Mouse (Mus musculus) telencephalon, adult 2 months (tissue): Measurements from ENCODE around the gene Tor3a.
A peak's percentile ranks its signal among the peaks of the same experiment; 100 is the strongest.
"Not testable (repeated sequence)": the region's sequence is repeated elsewhere in the genome, so short reads cannot be mapped to it uniquely, and the experiment has no call there.

ENCODE experiments used
- DNase-seq: peaks from one replicate; pipeline ENCODE4 v3.0.0-alpha.2; 2011; ENCODE audit warnings: low read depth, low spot score

The Tor3a gene

DNA sequence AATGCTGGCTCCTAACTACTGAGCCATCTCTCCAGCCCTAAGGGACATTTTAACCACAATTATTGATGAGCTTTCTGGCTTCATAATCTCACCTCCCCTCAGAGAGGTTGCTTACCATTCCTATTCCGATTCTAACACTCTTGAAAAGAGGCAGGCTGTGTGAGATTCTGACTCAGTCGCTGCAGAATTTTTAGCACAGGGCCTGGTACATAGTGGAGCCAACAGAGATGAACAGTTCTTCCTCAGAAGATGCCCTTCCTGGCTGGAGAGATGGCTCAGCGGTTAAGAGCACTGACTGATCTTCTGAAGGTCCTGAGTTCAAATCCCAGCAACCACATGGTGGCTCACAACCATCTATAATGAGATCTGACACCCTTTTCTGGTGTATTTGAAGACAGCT is 2.2 kb downstream of the Tor3a start:
- peak; percentile 34 for DNase-seq

DNA sequence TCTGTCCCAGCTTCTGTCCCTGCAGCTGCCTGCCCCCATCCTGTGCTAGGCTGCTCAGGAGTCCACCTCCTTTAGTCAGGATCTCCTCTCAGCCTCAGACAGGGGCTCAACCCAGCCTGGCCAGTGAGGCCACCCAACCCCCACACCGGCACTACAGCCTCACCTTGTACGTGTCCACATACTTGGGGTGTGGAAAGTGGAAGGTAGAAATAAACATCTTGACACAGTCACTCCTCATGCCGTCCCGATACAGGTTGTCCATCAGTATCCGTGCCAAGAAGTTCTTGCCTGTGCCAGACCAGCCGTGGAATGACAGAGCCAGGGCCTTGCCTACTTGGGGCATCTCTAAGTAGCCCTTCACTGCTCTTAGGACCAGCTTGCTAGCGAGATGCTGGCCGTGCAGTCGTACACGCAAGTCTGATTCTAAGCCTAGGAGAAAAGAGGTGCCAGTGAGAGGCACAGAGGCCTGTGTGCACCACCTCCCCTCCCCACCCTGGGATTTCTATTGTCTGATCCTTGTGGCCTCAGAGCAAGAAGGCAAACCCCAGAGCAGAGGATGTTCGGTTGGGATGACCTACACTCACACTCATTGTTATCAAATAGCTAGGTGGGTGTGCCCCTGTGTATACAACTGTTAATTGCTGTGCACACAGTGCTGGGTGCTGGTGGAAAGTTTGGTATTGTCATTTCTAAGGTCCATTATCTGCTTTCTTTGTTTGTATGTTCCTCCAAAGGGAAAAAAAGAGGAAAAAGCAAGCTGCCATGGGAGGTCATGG is 4.8 kb downstream of the Tor3a start:
- DNase-seq = no peak

DNA sequence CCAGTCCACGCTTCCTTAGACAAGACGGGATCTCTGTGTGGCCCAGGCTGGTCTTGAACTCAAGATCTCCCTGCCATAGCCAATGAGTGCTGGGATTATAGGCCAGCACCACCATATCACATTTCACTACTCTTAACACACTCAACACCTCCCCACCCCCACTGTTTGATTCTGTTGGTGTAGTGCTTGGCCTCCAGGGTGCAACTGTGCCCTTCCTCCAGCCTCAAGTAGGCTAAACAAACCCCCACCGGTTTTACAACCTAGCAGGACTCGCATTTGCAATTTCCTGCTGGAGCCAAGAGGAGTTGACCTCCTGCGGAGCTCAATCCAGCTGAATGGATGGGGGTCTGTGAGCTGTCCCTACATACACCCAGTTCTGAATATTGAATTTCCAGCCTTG is 5.6 kb downstream of the Tor3a start:
- DNase-seq = no peak

DNA sequence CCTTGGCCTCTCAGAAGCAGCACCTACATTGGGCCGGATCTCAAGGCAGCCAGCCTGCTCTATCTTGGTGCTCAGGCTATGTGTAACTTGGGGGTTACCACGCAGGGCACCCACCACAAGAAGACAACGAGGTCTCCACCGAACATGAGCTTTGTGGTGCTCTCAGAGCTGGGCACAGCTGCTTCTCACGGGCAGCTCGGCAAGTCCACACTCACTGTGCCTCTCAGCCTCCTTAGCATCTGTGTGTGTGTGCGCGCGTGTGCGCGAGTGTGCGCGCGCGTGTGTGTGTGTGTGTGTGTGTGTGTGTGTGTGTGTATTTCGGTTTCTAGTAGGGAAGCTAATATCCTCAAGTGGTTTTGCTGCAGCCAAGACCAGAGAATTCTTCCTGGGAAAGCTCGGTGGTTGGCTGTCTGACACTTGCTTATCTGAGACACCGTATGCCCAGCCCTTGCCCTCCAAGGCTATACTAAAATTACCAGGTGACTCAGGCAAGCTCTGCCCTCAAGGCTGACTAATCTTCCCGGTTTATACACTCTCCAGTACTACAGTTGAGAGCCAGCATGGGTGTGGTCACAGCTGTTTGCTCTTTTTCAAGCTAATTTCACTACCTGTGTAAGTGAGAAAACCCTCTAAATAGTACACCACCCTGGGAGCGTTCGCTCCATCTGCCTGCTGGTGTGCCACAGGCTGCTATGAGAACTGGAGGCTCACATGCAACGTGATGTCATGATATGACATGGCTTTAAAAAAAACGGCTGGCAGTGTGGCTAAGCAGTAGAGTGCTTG is 6.8 kb downstream of the Tor3a start:
- DNase-seq = peak; percentile 55

DNA sequence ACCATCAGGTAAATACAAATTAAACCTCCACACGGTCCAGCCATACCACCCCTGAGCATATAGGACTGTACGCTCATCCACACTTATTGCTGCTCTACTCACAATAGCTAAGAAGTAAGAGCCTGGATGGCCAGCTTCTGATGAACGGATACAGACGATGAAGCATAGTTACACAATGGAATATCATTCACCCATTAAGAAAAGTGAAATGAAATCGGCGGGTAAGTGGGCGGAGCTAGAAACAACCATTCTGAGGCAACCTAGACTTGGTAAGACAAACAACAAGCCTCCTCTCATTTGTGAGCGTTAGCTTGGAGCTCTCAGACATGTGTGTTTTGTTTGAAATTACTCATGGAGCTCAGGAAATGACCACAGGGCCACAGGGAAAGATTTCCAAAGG is 8.4 kb downstream of the Tor3a start:
- no peak for DNase-seq

DNA sequence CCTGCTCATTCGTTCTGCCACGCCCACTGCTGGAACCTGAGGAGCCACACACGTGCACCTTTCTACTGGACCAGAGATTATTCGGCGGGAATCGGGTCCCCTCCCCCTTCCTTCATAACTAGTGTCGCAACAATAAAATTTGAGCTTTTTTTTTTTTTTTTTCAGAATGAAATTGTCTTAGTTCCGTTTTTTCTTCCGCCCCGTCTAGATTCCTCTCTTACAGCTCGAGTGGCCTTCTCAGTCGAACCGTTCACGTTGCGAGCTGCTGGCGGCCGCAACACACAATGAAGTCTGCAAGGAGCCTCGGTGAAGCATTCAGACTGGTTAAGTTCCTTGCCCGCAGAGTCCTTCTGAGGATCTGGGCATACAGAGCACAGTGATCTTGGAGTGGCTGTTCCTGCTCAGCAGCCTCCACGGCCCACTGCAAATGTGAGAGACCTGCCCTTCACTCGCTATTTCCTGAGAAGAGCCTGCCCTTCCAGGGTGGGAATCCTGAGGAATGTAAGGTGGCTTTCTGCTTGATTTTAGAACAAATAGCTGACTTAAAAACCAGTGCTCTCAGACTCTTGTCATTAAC is 13.4 kb downstream of the Tor3a start:
- DNase-seq = not testable (repeated sequence)

DNA sequence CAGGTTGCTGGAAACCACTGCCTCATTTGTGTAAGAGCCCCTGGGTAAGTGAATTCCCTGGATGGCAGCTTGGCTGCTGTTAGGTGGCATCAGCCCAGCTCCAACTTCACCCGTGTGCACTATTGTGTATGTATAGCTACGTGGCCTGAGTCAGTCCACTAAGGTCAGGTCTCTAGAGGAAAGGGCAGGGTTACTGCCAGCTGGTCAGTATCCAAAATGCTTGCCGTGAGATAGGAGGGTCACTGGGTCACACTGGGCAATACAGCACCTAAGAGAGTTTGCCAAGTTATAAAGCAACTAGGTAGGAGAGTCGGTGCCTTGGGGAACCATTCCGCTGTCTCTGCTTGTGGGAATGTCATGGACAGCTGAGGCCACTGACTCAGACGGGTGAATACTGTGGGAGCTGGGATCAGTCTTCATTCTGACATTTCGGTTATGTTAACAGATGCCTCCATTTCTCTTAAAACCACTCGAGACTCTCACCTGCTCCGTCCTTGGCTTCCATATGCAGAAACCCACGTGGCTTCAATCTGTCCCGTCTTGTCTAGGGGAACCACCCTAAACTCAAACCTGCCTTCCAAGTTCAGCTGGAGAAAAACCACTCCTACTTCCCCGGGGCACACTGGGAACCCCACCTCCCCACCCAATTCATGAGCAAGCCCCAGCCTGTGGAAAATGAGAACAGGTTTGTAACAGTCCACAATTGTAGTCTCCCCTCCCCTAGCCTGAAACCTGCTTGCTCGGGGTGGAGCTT is 14.1 kb downstream of the Tor3a start:
- no peak for DNase-seq

DNA sequence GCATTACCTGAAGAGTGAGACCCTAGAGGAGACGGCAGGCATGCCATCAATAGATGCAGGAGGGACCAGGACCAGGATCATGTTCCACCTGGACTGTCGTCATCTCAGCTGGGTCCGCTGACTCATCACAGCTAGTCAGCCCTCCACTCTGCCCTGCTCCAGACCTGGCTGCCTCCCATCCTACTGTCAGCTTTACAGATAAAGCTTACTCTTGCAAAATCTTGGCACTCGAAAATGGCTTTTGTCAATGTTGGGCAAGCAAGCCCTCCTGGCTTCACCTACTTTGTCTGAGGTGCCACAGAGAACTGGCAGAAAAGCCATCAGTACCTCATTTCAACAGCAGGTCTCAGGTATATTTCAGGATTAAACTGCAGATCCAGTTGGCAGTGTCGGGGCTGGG is 15.5 kb downstream of the Tor3a start:
- no peak for DNase-seq

DNA sequence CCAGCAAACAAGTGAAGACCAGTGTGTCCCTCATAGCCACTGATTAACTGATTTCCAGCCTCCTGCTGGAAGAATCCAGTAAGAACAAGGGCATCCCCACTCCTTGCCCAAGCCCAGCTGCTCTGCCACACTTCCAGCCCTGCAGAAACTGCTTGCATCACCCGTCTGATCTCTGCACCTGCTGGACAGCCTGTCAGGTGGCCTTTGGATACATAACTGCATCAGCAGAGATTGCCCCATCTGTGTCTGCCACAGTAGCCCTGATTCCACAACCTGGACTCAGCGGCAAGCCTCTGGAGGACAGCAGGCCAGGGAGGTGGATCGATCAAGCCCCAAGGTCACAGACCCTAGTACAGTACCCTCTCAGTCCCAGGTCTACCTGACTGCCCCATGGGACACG is 16.6 kb downstream of the Tor3a start:
- DNase-seq = no peak

DNA sequence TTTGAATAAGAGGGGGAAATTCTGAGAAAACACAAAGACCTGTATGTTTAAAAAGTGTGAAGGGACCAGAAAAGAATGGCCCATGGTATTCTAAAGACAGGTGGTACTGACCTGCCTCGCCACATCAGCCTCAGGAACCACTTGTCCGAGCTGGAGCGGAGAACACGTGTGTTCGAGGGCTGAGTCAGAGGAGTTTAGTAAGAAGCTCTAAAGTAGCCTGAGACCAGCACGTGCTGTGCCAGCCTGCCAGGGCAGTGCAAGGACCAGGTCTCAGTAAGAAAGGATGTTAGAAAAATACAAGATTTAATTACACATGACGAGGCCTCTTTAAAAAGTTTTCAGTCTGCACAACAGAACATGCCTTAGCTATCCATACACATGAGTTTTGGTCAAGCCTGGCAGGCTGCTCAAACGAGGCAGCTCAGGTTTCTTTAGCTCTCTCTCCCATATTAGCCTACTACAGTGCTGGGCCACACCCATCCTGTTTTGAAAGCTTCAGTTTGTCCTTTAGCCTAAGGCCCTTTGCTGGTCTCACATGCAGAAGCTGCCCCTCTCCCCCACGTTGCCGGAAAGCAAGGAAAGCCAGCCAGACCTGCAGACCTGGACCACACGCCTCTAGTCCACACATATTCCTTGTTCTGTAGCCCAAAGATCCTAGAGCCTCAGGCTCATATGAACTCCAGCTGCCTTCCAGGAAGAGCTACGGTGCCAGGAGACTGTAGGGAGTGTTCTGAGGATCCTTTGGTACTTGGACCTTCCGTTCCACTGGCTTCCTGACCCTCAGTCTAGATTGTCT is 19.2 kb downstream of the Tor3a start:
- no peak for DNase-seq

DNA sequence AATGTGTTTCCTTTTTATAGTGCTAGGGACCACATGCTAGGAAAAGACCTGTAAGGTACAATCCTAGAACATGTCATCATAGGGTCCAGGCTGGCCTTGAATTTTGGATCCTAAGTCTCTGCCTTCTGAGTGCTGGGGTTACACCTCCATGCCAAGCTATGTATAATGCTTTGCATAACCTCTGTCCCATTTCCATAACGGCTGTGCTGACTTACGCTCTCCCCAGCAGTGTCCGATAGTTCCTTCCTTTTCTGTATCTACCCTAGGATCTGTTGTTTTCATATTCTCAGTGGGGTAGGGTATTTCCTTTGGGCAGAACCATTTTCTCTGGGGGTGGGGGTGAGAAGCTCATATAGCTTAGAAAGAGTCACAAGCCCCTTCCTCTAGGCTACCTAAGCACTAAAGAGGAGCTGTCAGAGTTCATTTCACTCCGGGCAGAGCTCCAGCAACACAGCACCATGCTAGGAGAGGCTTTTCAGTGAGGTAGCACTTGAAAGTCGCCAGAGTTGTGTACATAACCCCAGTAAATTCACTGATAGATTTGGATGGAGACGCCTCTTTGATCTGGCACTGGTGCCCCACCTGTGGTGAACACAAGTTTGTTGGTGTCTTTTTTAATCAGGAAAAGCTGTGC is 21.9 kb downstream of the Tor3a start:
- DNase-seq = no peak

DNA sequence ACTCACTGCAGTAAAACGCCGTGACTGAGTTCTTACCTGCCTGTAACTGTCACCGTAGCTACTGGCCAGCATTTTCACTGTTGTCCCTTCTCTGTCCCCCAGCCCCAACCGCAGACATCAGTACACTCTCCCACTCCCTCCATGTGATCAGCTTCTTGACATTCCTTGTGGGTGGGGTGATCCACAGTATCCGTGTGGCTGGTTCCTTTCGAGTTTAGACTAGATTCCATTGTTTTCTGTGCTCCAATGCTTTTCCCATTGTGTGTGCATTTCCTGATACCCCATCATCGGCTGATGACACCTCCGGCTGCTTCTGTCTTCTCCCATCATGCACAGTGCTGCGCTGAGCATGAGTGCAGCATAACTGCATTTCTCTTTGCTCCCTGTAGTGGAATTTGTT is 23.5 kb downstream of the Tor3a start:
- no peak for DNase-seq

DNA sequence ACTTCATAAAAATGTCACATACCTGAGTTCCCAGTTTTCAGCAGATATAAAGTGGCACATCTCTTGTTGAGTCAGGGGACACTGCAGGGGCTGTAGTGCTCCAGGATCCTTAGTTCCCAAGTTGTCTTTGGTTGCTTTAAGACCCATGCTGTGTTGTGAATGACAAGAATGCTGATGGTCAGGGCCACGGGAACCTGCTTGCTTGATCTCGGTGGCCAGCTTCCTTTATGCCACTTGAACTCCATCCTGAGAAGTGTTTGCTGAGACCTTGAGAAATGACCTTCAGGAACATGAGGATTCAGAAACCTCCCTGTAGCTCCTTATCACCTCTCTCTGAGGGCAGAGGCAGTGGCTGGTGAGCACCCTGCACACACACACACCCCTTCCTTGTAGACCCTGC is 25.5 kb downstream of the Tor3a start:
- no peak for DNase-seq

DNA sequence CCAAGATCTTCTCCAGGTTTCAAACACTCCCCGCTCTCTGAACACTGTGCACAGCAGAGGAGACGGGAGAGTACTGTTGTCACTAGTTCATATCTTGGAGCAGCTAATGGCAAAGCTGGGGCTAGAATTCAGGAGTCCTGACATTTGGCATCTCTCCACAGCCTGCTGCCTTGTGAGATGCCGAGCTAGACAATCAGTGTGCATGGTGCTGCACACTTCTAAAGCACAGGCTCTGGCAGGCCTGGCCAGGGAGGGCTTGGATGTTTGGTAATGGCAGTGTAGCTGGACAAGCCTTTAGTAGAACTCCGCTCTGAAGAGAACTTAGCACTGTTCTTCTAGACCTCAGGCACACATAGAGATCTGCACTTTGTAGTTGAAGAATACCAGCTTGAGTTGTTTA is 28.2 kb downstream of the Tor3a start:
- no peak for DNase-seq

DNA sequence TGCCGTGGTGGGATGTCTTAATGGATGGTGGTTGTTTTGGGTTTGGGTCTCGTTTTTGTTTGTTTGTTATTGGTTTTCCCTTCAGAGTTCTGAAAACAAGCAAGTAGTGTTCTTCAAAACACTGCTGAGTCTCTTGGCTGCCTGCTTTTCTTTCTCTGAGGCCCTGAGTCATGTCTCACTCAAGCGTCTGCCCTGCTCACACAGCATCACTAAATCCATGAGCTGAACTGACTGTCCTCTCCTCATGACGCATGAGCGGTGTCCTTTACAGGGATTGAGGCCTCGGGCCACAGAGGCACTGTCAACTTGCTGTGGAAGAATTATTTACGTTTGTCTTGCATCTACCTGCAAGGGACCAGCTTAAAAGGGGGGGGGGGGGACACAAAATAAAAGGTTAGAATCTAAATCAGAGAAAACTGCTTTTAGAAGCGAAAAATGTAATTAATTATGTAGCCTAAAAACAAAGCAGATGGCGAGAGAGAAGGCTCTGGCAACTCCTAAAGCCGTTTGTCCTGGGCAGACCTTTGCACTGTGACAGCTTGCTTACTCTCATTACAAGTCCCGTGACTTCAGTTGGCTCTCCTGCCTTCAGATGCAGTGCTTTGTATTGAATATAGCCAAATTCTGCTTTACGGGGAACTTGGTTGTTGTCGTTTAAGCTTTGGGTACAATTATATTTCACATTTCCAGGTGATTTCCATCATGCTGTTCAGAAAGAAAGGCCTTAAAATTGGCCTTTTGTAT is 29.2 kb downstream of the Tor3a start:
- DNase-seq = no peak

DNA sequence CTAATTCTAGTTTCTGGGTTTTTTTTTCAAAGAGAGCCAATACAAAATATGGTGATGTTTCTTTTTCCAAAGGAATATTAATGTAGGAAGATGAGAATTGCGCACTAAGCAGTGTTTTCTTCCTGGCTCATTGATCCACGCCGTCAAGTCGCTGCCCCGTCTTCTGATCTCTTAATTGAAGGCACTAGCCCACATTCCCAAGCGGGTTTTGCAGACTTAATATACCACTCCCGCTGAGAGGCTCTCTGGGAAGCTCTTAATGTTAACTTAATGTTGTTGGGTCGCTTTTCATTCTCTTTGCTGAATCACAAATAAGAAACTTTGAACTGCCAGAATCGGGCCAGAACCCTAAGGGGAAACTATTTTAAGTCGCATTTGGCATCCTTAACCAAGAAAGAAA is 30.1 kb downstream of the Tor3a start:
- DNase-seq = no peak

DNA sequence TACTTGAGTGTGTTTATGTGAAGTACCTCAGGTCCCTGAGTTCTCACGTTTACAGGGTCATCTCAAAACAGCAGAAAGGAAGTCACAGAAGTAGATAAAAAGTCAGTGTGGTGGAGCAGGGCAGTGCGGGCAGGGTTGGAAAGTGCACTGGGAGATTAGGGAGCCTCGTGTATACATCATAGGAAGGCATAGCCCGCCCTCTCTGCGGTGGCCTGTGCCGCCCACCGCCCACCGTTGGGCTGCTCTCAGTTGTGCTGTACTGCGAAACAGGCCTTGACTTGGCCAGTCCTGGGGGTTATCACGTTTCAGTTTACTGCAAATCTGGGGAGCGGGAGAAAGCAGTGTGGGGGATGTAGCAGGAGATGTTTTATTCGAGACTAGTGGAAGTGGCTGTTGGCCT is 31.3 kb downstream of the Tor3a start:
- no peak for DNase-seq

DNA sequence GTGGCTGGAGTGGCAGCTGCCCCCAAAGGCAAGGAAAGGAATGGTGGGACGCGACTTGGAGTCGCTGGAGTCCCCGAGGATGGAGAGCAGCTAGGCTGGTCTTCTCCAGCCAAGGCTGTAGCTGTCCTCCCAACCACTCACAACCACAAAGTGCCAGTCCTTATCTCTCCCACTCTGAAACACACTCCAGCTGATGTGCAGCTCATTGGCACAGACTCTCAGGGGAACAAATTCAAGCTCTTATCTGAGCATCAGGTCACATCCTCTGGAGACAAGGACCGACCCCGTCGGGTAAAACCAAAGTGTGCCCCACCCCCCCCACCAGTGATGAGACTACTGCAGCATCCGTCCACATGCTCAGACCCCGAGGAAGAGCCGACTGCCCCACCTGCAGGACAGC is 32.3 kb downstream of the Tor3a start:
- no peak for DNase-seq

DNA sequence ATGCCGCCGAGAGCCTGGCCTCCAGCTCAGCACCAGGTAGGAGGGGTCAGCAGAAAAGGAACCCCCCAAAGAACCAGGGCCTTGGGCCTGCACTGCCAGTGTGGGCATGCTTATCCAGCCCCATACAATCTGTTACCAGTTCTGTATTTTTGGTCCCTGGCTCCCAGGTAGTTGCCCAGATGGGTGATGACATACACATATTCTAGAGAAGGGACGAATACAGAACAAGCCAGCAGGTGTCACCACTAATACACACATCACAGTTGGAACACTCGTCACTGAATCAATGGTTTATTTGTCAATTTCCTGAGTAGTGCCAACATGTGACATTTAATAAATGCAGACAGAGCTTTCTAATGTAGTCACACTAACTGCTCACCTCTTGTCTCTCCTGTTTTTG is 33.6 kb downstream of the Tor3a start:
- DNase-seq = no peak

DNA sequence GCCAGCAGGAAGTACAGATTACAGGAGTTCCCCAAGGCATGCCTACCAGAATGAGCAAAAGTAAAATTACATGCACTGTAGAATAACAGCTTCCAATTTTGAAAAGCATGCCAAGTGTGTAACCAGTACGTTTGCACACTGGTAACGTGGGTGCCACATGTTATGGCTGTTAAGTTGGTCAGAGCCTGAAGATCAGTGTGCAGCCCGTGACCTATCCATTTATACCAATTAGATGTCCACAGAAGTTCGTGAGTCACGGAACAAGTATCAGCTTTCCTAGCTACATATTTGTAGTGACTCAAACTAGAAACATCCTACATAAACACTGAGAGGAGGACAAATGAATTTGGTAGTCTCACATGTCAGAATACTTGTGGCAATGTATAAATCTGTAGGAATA is 34.7 kb downstream of the Tor3a start:
- no peak for DNase-seq
